Mouse (Mus musculus) liver, embryonic 14.5 days (tissue): ENCODE data around the gene Abcg1. TPM values are rescaled to one million over a fixed set of nuclear protein-coding genes. Genes with fewer than 3 reads are reported as not detected.
A peak's percentile ranks its signal among the peaks of the same experiment; 100 is the strongest.

Experiments
- ATAC-seq: fragments of 200-750 bp; cut with Nextera tagmentation; 2 replicates; pipeline ENCODE4 v1.8.0; 2017; ENCODE audit warnings: moderate number of reproducible peaks, mild to moderate bottlenecking, moderate library complexity; ENCODE audit not compliant: insufficient read depth
- DNase-seq, 3 experiments: peaks; one replicate each; pipeline ENCODE4 v3.0.0-alpha.2; 2012 to 2013; ENCODE audit warnings: low read depth in 3 of 3, low spot score in 3 of 3
- H3K27ac ChIP-seq: fragments of 300-500 bp; sonication (generic); 2 replicates; pipeline ENCODE4 v1.5.1; 2014; ENCODE audit warnings: moderate library complexity, mild to moderate bottlenecking, control low read depth, inconsistent platforms
- H3K27me3 ChIP-seq: fragments of 300-500 bp; sonication (generic); 2 replicates; pipeline ENCODE4 v1.6.1; 2014; ENCODE audit warnings: mild to moderate bottlenecking, low read length, moderate library complexity; ENCODE audit not compliant: control insufficient read depth, insufficient read depth
- H3K36me3 ChIP-seq: fragments of 300-500 bp; sonication (generic); replicated peaks from 2 replicates; pipeline ENCODE4 v1.6.1; 2014; ENCODE audit warnings: low read depth; ENCODE audit not compliant: control insufficient read depth, insufficient read depth
- H3K4me1 ChIP-seq, 2 experiments: fragments of 200-500 bp in 1 of 2; fragments of 300-500 bp in 1 of 2; sonication (generic) in 1 of 2; replicated peaks; 2 replicates each; pipeline ENCODE4 v1.6.1; 2012 to 2014; ENCODE audit warnings: antibody characterized with exemption in 1 of 2, inconsistent platforms in 1 of 2, low read length in 1 of 2; ENCODE audit not compliant: control insufficient read depth in 2 of 2, insufficient read depth in 2 of 2
- H3K4me2 ChIP-seq: fragments of 300-500 bp; sonication (generic); 2 replicates; pipeline ENCODE4 v1.6.1; 2014; ENCODE audit warnings: low read depth, mild to moderate bottlenecking, control low read depth, moderate library complexity
- H3K4me3 ChIP-seq, 2 experiments: fragments of 200-500 bp in 1 of 2; fragments of 300-500 bp in 1 of 2; sonication (generic) in 1 of 2; 2 replicates each; pipeline ENCODE4 v1.5.1; 2012 to 2014; ENCODE audit warnings: low read depth in 2 of 2, low read length in 2 of 2, mild to moderate bottlenecking in 2 of 2, control low read depth in 1 of 2, inconsistent platforms in 1 of 2, moderate library complexity in 1 of 2; ENCODE audit not compliant: insufficient read depth in 1 of 2
- H3K9ac ChIP-seq: fragments of 300-500 bp; sonication (generic); replicated peaks from 2 replicates; pipeline ENCODE4 v1.6.1; 2014; ENCODE audit warnings: mild to moderate bottlenecking, control low read depth, moderate library complexity
- H3K9me3 ChIP-seq: fragments of 300-500 bp; sonication (generic); 2 replicates; pipeline ENCODE4 v1.6.1; 2016; ENCODE audit warnings: low read length, mixed read lengths; ENCODE audit not compliant: control insufficient read depth
- CTCF ChIP-seq: IDR thresholded peaks from 2 replicates; pipeline ENCODE4 v1.5.1; 2016; ENCODE audit warnings: antibody characterized with exemption, low read depth, control low read depth
- EP300 ChIP-seq: IDR thresholded peaks from 2 replicates; pipeline ENCODE4 v1.6.1; 2016; ENCODE audit warnings: antibody characterized with exemption, low read depth
- WGBS: fragments of 180-500 bp; shearing (Covaris S2); extraction: QIAGEN DNeasy Blood & Tissue Kit; methylation state at CpG from one replicate; pipeline ENCODE4 v1.1.7; 2014; ENCODE audit not compliant: insufficient replicate concordance; 5-methylcytosine and 5-hydroxymethylcytosine counted together
- polyA plus RNA-seq, 2 experiments: library from polyadenylated mRNA; depleted of rRNA in 1 of 2; stranded (reverse) in 1 of 2; unstranded in 1 of 2; fragments of >200 nt; fragmentation: Nextera tagmentation in 1 of 2; extraction: Ambion mirVana in 1 of 2; gene quantifications; 2 replicates each; pipeline versions ENCODE4 v1.2.1 to v1.2.3; 2012 to 2014

The Abcg1 gene
- polyA plus RNA-seq, 2 experiments = 1.6 to 6.1 TPM

DNA sequence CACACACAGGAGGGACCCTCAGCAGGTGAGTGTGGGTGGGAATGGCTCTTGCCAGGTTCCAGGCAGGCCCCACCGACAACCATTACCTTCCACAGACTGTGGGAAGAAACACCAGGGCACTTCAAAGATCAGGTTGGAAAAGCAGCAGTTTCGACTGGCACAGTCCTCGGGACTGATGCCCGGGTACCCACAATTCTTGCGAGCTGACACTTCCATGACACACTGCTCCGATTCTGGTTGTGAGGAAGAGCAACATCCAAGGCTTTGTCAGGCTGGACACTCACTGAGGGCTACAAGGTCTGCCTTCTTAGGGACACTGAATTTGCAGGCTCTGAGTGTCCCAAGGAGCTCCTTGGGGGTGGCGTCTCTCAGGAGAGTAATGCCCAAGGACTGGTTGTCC, 84.6 kb downstream of the Abcg1 start:
- Histone ChIP-seq H3K4me1 (no peaks in the 10 kb centered on the region), H3K9ac (no peak overlapping the region), H3K27ac (no peak overlapping the region), H3K9me3 (no peaks in the 10 kb centered on the region), H3K36me3 (no peaks in the 10 kb centered on the region), H3K27me3 (no peaks in the 10 kb centered on the region), H3K4me3 (no peak overlapping the region), H3K4me2 (no peak overlapping the region)
- ATAC-seq (no peak), DNase-seq (no peak)
- no peak for TF ChIP-seq CTCF
- TF ChIP-seq EP300 = no peak
- 70% methylated on average over 7 of the region's 7 CpGs for WGBS

DNA sequence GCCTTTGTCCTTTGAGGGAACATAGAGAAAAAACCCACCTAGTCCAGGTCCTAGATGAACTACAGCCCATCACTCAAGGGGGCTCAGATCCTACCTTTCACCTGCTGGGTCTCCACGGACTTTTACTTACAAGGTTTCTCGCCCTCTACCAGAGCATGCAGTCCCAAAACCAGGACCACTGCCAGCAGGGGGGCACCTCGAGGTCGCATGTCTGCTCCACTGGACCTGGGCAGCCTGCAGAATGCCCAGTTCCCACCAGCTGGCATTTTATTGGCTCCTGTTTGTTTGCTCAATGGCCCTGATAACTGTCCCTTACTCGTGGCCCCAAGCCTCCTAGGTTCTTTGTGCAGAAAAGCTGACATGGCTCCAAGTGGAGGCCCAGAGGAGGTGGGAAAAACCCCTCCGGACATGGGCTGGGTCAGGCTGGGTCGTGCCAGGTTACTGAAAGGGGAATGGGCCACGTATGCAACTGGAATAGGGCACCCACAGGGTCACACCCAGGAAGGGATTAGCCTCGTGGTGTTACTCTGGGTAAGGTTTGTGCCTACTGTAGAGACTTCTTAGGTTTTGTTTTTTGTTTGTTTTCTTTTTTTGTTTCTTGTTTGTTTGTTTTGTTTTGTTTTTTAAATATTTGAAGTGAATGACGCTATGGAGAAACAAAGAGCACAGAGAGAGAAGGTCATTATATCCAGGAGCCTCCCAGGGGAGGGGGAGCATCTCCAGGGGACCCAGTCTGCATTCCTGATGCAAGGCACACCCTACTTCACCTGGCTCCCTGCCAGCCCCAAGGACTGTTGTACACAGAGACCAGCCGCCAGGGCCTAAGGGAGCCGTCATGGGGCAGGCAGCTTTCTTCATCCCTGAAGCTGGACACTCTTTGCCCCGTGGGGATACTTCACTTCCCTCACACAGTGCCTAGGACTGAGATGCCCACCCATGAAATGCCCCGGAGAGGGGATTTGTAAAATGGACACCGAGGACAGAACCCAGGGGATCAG, 86.9 kb downstream of the Abcg1 start, which contains the start of gene Tff2:
TSS of gene Tff2 (minus strand) at position 243 of the 998 bp plus-strand sequence.
- no peaks in the 10 kb centered on the region for H3K4me1 ChIP-seq
- no peak for ATAC-seq
- WGBS = 58% methylated on average over 15 of the region's 15 CpGs
- H3K4me3 ChIP-seq = no peak within 1 kb of the TSS
- H3K9me3 ChIP-seq = no peaks in the 10 kb centered on the region
- DNase-seq = no peak
- no peak within 1 kb of the TSS for H3K27ac ChIP-seq
- no peaks in the 10 kb centered on the region for H3K36me3 ChIP-seq
- H3K9ac ChIP-seq = no peak within 1 kb of the TSS
- no peaks in the 10 kb centered on the region for H3K27me3 ChIP-seq
- no peak within 1 kb of the TSS for H3K4me2 ChIP-seq
- TF ChIP-seq CTCF = no peak
- TF ChIP-seq EP300 = no peak

DNA sequence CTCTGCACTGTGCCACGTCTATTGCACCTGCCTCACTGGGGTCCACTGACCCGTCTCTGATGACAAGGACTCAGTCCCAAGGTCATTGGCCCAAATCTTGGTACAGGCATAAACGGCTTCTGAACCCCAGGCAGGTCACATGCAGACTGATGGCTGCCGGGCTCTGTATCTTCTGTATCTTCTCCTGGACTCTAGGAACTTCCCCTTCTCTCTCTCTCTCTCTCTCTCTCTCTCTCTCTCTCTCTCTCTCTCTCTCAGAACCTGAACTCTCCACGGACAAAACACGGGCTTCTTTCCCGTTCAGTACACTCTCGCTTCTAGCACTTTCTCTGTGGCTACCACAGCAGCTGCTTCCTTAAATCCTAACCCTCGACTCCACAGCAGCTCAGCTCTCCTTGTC, 88.5 kb downstream of the Abcg1 start:
- ATAC-seq (no peak), DNase-seq (no peak)
- Histone ChIP-seq H3K4me2 (no peak overlapping the region), H3K9me3 (no peaks in the 10 kb centered on the region), H3K4me3 (no peak overlapping the region), H3K9ac (no peak overlapping the region), H3K27ac (no peak overlapping the region), H3K4me1 (no peaks in the 10 kb centered on the region), H3K36me3 (no peaks in the 10 kb centered on the region), H3K27me3 (no peaks in the 10 kb centered on the region)
- 38% methylated on average over 9 of the region's 9 CpGs for WGBS
- no peak for TF ChIP-seq CTCF
- no peak for TF ChIP-seq EP300

DNA sequence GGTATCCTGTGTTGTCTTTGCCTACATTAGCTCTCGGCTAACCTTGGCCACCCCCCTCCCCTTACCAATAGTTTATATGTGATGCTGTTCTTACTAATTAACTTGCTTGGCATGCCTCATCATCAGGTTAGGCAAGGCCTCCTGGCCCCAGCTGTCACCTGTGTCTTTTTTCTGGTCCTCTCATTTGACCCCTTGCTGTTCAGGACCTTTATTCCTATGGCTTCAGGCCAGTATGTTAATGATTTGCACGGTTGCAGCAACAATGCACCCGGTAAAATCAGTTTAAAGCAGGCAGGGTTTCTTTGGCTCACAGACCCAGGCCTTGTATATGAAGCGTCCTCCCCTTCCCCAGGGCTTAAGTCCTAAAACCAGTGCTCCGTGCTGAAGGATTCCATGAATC, 95.0 kb downstream of the Abcg1 start:
- Histone ChIP-seq H3K27ac (no peak overlapping the region), H3K4me2 (peak overlapping the region; percentile 9; the same call in 1 of the 2 replicates), H3K36me3 (no peaks in the 10 kb centered on the region), H3K9ac (no peak overlapping the region), H3K27me3 (no peaks in the 10 kb centered on the region), H3K4me3 (no peak overlapping the region), H3K4me1 (peaks cover 0 to 5% of the 10 kb centered on the region in 2 experiments; a peak in 1 of 4 replicates), H3K9me3 (no peaks in the 10 kb centered on the region)
- DNase-seq = peak in 2 of 3 experiments; percentile 14 to 17
- 51% methylated on average over 5 of the region's 5 CpGs for WGBS
- 0 out of 2 replicates have a peak, but pooled peaks have one; percentile 41 for ATAC-seq
- TF ChIP-seq EP300 (no peak), CTCF (no peak)

DNA sequence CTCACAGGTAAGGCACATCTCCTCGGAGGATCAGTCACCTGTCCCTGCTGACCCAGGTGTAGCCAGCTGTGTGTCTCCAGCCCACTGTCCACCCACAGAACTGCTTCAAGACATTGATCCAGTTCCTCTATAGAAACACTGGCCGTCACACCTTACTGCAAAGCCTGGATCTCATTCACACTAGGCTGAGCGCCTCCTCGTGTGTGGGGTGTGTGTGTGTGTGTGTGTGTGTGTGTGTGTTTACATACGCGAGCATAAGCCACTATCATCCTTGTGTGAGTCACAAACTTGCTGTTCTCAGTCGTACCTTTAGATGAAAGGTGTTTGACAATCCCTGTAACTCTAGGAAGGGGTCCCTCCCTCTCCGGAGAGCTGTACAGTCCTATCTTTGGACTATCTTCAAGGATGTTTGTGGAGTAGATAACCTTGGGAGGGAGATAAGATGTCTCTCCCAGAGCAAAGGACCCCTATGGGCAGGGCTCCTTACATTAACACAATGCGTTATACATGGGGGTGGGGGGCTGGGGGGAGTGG, 95.6 kb downstream of the Abcg1 start:
- TF ChIP-seq EP300 (no peak), CTCF (no peak)
- no peaks in the 10 kb centered on the region for H3K36me3 ChIP-seq
- H3K4me3 ChIP-seq = no peak overlapping the region
- DNase-seq (no peak), ATAC-seq (no peak)
- no peaks in the 10 kb centered on the region for H3K9me3 ChIP-seq
- peaks cover 0 to 5% of the 10 kb centered on the region in 2 experiments; a peak in 1 of 4 replicates for H3K4me1 ChIP-seq
- WGBS = 40% methylated on average over 9 of the region's 9 CpGs
- no peak overlapping the region for H3K9ac ChIP-seq
- peak overlapping the region; percentile 9 for H3K4me2 ChIP-seq
- no peak overlapping the region for H3K27ac ChIP-seq
- H3K27me3 ChIP-seq = no peaks in the 10 kb centered on the region
